Mouse (Mus musculus) midbrain, embryonic 14.5 days (tissue): ENCODE data around the gene Klc1. TPM values are rescaled to one million over a fixed set of nuclear protein-coding genes. Genes with fewer than 3 reads are reported as not detected.
"Not testable (repeated sequence)": the region's sequence is repeated elsewhere in the genome, so short reads cannot be mapped to it uniquely, and the experiment has no call there.

Experiments
- ATAC-seq: fragments of 200-750 bp; cut with Nextera tagmentation; 2 replicates; pipeline ENCODE4 v1.8.0; 2017; ENCODE audit warnings: moderate number of reproducible peaks, moderate library complexity; ENCODE audit not compliant: low FRiP score, low TSS enrichment
- DNase-seq: peaks from one replicate; pipeline ENCODE4 v3.0.0-alpha.2; 2015
- H3K27ac ChIP-seq: fragments of 300-500 bp; sonication (generic); replicated peaks from 2 replicates; pipeline ENCODE4 v1.5.1; 2014; ENCODE audit warnings: mild to moderate bottlenecking, low read depth, low read length, moderate library complexity
- H3K27me3 ChIP-seq: fragments of 300-500 bp; sonication (generic); 2 replicates; pipeline ENCODE4 v1.6.1; 2014; ENCODE audit warnings: low read length, control low read depth, mixed read lengths; ENCODE audit not compliant: control insufficient read depth, insufficient read depth
- H3K36me3 ChIP-seq: fragments of 300-500 bp; sonication (generic); 2 replicates; pipeline ENCODE4 v1.6.1; 2014; ENCODE audit warnings: low read length, control low read depth; ENCODE audit not compliant: control insufficient read depth, insufficient read depth
- H3K4me1 ChIP-seq: fragments of 300-500 bp; sonication (generic); 2 replicates; pipeline ENCODE4 v1.6.1; 2014; ENCODE audit warnings: mild to moderate bottlenecking, antibody characterized with exemption, low read length, control low read depth; ENCODE audit not compliant: control insufficient read depth, insufficient read depth
- H3K4me2 ChIP-seq: fragments of 300-500 bp; sonication (generic); 2 replicates; pipeline ENCODE4 v1.6.1; 2014; ENCODE audit warnings: mild to moderate bottlenecking, low read length, moderate library complexity
- H3K4me3 ChIP-seq: fragments of 300-500 bp; sonication (generic); replicated peaks from 2 replicates; pipeline ENCODE4 v1.5.1; 2014; ENCODE audit warnings: low read depth, low read length
- H3K9ac ChIP-seq: fragments of 300-500 bp; sonication (generic); replicated peaks from 2 replicates; pipeline ENCODE4 v1.6.1; 2014; ENCODE audit warnings: mild to moderate bottlenecking, low read length, moderate library complexity
- H3K9me3 ChIP-seq: fragments of 300-500 bp; sonication (generic); 2 replicates; pipeline ENCODE4 v1.6.1; 2016; ENCODE audit warnings: low read length, control low read depth, mixed read lengths; ENCODE audit not compliant: control insufficient read depth
- WGBS: fragments of 180-500 bp; shearing (Covaris S2); extraction: QIAGEN DNeasy Blood & Tissue Kit; methylation state at CpG from one replicate; pipeline ENCODE4 v1.1.7; 2014; 5-methylcytosine and 5-hydroxymethylcytosine counted together
- polyA plus RNA-seq: library from polyadenylated mRNA; unstranded; fragments of >200 nt; fragmentation: Nextera tagmentation; extraction: Ambion mirVana; gene quantifications from 2 replicates; pipeline ENCODE4 v1.2.1, GENCODE M21; 2014

Gene Klc1
- 621 and 628 TPM in 2 replicates for polyA plus RNA-seq

DNA sequence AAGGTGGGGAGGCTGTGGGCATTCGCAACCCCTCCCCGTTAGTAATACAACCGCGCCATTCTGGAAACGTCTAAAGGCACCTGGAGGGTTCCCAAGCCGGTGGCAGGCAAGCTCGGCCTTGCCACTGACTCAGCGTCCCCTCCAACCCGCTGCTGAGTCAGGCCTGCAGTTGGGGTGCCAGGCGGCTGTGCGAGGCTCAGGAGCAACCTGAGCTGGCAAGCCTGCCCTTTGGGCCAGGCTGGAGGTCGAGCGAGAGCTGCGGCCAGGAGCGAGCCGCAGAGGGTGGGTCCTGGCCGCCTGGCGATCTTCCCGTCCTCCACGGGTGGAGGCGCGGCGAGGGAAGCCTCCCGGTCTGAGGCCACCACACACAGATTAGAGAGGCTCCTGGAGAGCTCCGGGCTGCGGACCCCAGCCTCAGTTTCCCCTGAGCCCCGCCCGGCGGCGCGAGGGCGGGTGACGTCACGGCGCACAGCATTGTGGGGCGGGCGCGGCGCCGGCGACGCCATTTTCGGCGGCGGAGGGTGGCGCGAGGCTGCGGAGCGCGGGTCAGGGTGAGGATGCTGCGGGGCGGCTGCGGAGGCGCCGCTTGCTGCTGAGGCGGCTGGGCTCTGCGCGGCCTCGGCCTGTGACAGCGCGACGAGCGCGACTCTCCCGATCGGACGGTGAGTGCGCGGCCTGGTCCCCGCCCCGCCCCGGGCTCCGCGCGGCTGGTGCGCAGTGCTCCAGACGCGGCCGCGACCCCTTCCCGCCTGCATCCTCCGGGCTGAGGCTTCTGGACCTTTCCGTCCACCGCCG lies at the start of gene Klc1:
Klc1 (plus strand) TSS at position 469 of the 795 bp plus-strand sequence.
- Histone ChIP-seq H3K9ac (peak within 1 kb of the TSS; percentile 98), H3K4me3 (peak within 1 kb of the TSS; percentile 95), H3K9me3 (no peaks in the 10 kb centered on the region), H3K36me3 (peaks cover 8% of the 10 kb centered on the region), H3K27me3 (no peaks in the 10 kb centered on the region), H3K4me1 (peaks cover 24% of the 10 kb centered on the region), H3K4me2 (peak within 1 kb of the TSS; percentile 99), H3K27ac (peak within 1 kb of the TSS; percentile 97)
- ATAC-seq: peak; percentile 88
- WGBS: under 1% methylated on average over 71 of the region's 85 CpGs
- peak; percentile 95 for DNase-seq

DNA sequence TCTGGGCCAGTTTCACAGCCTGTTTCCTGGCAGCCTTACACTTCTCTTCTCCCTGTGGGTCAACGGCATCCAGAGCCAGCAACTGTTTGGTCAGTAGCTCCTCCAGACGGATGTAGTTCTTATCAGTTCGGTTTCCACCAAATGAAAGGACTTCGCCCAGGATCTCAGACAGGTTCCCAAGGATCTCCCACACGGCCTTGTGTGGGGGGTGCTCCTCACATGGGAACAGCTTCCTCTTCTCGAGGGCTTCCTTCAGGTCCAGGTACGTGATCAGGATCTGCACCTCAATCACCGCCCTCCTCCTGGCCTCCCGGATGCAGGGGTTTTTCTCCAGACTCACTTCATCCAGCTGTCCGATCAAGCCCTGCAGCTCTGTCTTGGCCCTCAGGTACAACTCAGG lies 48.6 kb upstream of the Klc1 start:
- no peak overlapping the region for H3K9ac ChIP-seq
- WGBS: 94% methylated on average over 10 of the region's 10 CpGs

GRCm38 (mm10) chr12:111712476-111712875 lies 46.2 kb upstream of the Klc1 start:
- H3K27me3 ChIP-seq: no peaks in the 10 kb centered on the region
- H3K4me3 ChIP-seq: peak overlapping the region; percentile 98
- H3K4me2 ChIP-seq: peak overlapping the region; percentile 87
- H3K36me3 ChIP-seq: peaks cover 28% of the 10 kb centered on the region
- H3K9ac ChIP-seq: peak overlapping the region; percentile 93
- peaks cover 15% of the 10 kb centered on the region for H3K4me1 ChIP-seq
- H3K27ac ChIP-seq: peak overlapping the region; percentile 83
- under 1% methylated on average over 33 of the region's 33 CpGs for WGBS
- H3K9me3 ChIP-seq: no peaks in the 10 kb centered on the region
- DNase-seq (no peak), ATAC-seq (peak; percentile 41; the same call in 1 of the 2 replicates)

More for the DNA sequence above, 48.6 kb upstream of the Klc1 start:
- peaks cover 15% of the 10 kb centered on the region for H3K4me1 ChIP-seq
- H3K27ac ChIP-seq: no peak overlapping the region
- H3K9me3 ChIP-seq: no peaks in the 10 kb centered on the region
- peaks cover 33% of the 10 kb centered on the region for H3K36me3 ChIP-seq
- DNase-seq: no peak
- no peak for ATAC-seq
- no peaks in the 10 kb centered on the region for H3K27me3 ChIP-seq
- no peak overlapping the region for H3K4me2 ChIP-seq
- H3K4me3 ChIP-seq: no peak overlapping the region

- H3K36me3 ChIP-seq: peaks cover 28% of the 10 kb centered on the region
- peak within 1 kb of the TSS; percentile 87 for H3K4me2 ChIP-seq
- under 1% methylated on average over 85 of the region's 86 CpGs for WGBS
- ATAC-seq (peak; percentile 95), DNase-seq (peak; percentile 98)
- peak within 1 kb of the TSS; percentile 93 for H3K9ac ChIP-seq
- peaks cover 15% of the 10 kb centered on the region for H3K4me1 ChIP-seq
- no peaks in the 10 kb centered on the region for H3K9me3 ChIP-seq
- H3K27ac ChIP-seq: peak within 1 kb of the TSS; percentile 83
- H3K4me3 ChIP-seq: peak within 1 kb of the TSS; percentile 98
- no peaks in the 10 kb centered on the region for H3K27me3 ChIP-seq
Observed at GRCm38 (mm10) chr12:111713004-111713651, 45.5 kb upstream of the Klc1 start, which contains the start of the genes Bag5 and Apopt1. Bag5 (minus strand) TSS chr12:111713257. Apopt1 (plus strand) TSS chr12:111713261.

DNA sequence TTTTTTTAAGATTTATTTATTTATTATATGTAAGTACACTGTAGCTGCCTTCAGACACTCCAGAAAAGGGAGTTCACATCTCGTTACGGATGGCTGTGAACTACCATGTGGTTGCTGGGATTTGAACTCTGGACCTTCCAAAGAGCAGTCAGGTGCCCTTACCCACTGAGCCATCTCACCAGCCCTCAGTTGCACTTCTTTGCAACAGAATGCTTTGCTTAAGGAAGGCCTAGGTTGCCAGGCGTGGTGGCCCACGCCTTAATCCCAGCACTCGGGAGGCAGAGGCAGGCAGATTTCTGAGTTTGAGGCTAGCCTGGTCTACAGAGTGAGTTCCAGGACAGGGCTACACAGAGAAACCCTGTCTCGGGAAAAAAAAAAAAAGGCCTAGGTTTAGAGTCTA lies 44.8 kb upstream of the Klc1 start:
- H3K4me2 ChIP-seq: peak overlapping the region; percentile 87
- not testable (repeated sequence) for H3K9me3 ChIP-seq, H3K27ac ChIP-seq, ATAC-seq, H3K27me3 ChIP-seq, DNase-seq
- 78% methylated on average over 6 of the region's 6 CpGs for WGBS
- H3K4me1 ChIP-seq: peaks cover 15% of the 10 kb centered on the region
- peak overlapping the region; percentile 93; the same call in 1 of the 2 replicates for H3K9ac ChIP-seq
- peaks cover 23% of the 10 kb centered on the region for H3K36me3 ChIP-seq
- H3K4me3 ChIP-seq: peak overlapping the region; percentile 98

GRCm38 (mm10) chr12:111716505-111716904 lies 42.1 kb upstream of the Klc1 start:
- ATAC-seq: no peak
- no peak for DNase-seq
- H3K4me1 ChIP-seq: peaks cover 13% of the 10 kb centered on the region
- 97% methylated on average over 7 of the region's 7 CpGs for WGBS
- H3K27ac ChIP-seq: no peak overlapping the region
- H3K9ac ChIP-seq: no peak overlapping the region
- no peaks in the 10 kb centered on the region for H3K9me3 ChIP-seq
- no peaks in the 10 kb centered on the region for H3K36me3 ChIP-seq
- no peak overlapping the region for H3K4me3 ChIP-seq
- H3K27me3 ChIP-seq: no peaks in the 10 kb centered on the region
- no peak overlapping the region for H3K4me2 ChIP-seq

DNA sequence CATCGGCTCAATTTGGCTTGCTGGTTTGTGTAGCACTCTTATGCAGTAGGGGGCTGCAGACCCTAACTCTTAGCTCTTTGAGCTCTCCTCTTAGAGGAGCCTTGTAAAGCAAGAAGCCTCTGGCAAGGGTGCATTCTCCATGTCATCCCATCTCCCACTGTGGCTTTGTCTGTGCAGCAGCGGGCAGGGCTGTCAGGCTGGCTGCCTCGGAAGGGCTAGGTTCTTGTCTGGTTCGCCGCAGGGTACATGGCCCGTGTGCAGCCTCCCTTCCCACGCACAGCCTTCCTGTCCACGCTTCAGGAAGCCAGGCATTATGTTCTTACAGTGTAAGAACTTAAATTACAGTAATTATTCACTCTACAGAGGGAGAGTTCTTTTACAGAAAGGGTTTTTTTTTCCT lies 40.0 kb upstream of the Klc1 start:
- Histone ChIP-seq H3K9me3 (no peaks in the 10 kb centered on the region), H3K9ac (no peak overlapping the region), H3K36me3 (0 out of 2 replicates have a peak, but pooled peaks cover 3% of the 10 kb centered on the region), H3K4me3 (no peak overlapping the region), H3K27ac (peak overlapping the region; percentile 52), H3K4me2 (no peak overlapping the region), H3K27me3 (no peaks in the 10 kb centered on the region), H3K4me1 (peaks cover 5% of the 10 kb centered on the region; the same call in 1 of the 2 replicates)
- 32% methylated on average over 8 of the region's 8 CpGs for WGBS
- ATAC-seq (no peak), DNase-seq (no peak)

DNA sequence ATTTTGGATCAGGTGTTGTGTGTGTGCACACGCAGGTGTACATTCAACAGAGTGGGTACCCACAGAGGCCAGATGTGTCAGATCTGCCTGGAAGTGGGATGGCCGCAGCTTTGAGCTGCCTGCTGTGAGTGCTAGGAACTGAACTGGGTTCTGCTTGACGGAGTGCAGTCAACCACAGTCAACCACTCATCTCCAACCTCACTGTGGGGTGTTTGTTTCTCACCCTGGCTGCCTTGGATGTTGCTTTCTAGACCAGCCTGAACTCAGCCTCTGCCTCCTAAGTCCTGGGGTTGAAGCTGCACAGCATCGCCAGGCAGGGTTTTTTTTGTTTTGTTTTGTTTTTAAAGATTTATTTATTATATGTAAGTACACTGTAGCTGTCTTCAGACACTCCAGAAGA lies 38.4 kb upstream of the Klc1 start:
- H3K9me3 ChIP-seq: no peaks in the 10 kb centered on the region
- 73% methylated on average over 4 of the region's 4 CpGs for WGBS
- ATAC-seq (no peak), DNase-seq (no peak)
- H3K27ac ChIP-seq: no peak overlapping the region
- H3K4me2 ChIP-seq: no peak overlapping the region
- H3K4me3 ChIP-seq: no peak overlapping the region
- no peak overlapping the region for H3K9ac ChIP-seq
- H3K4me1 ChIP-seq: no peaks in the 10 kb centered on the region
- peaks cover 13% of the 10 kb centered on the region for H3K36me3 ChIP-seq
- H3K27me3 ChIP-seq: no peaks in the 10 kb centered on the region
